ENCODE assay signal across 12 mouse cellular contexts in the genomic region with DNA sequence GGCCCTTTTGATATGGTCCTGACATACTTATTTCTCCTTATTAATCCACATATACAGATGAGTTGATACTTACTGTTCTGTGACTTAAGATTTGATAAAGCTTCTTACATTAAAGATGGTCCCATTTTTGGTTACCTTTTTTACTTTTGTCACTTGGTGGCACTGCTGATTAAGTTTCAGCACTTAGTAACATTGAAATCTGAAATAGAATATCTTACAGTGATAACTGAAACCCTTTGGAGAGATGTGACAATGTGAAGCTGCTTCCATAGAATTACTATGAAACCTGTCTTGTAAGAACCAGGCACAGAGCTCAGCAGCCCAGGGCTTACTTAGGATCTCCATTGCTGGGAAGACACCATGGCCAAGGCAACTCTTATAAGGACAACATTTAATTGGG.
DNase-seq lines count a peak whose midpoint lies in the region; TF ChIP-seq lines count a peak whose summit lies in the region.
"Had no signal": no experiment of that assay in that cellular context is flagged by ENCODE, and none has a peak within 500 bp of the region (broad histone marks: within the 10 kb centered on the region; RNA-seq: fewer than 3 reads in every experiment).

No protein-coding gene starts in this region.

- intact Hi-C loops in gastrocnemius, adult 2 months (cut with DNase I): no loop called here
- intact Hi-C loops in left cerebral cortex, postnatal 14 days (cut with DNase I): loop anchor here (10.0 kb wide), 1 partner anchor 440 kb away; no protein-coding TSS in a partner anchor
- intact Hi-C loops in left cerebral cortex, postnatal 4 days (cut with DNase I): loop anchor here (5.0 kb wide), 1 partner anchor 442 kb away; no protein-coding TSS in a partner anchor

- no peak overlapping the region for H3K4me3 ChIP-seq in gastrocnemius, adult 2 months

- no peak overlapping the region for H3K27ac ChIP-seq in gastrocnemius, adult 2 months

- TF ChIP-seq CTCF in gastrocnemius, adult 2 months (IDR thresholded peaks at IDR 0.05): peak; percentile 32

- DNase-seq in gastrocnemius, adult 2 months: no peak
- DNase-seq in gastrocnemius, adult 18-20 months (ENCODE audit: low spot score): no peak
- peak; percentile 10 to 58 for DNase-seq in left cerebral cortex, postnatal 14 days (ENCODE audit: low spot score in 2 of 2)
- DNase-seq in left cerebral cortex, postnatal 4 days: no peak
- DNase-seq in MN1 (ENCODE audit: low spot score): peak; percentile 47
- DNase-seq in lung, postnatal 10 days: peak; percentile 29
- no peak for DNase-seq in adrenal gland, adult 2 months
- DNase-seq in gastrocnemius, postnatal 25 days: no peak
- DNase-seq: adrenal gland, postnatal 25 days; cerebellum, adult 9-10 months; kidney, adult 2 months; thymus, postnatal 25 days had no signal

Comparison
In these comparisons a context has a peak if more than half of its experiments do, and no peak if none do; other contexts are left out.
1. DNase-seq: peak in left cerebral cortex, postnatal 14 days (2 of 2), MN1 (single experiment) and lung, postnatal 10 days (single experiment); none in gastrocnemius, adult 2 months (single experiment), gastrocnemius, adult 18-20 months (single experiment), left cerebral cortex, postnatal 4 days (single experiment), adrenal gland, adult 2 months (single experiment) and gastrocnemius, postnatal 25 days (single experiment).